Mouse (Mus musculus) ovary, postnatal 10 days (tissue): ENCODE data around the gene Ckb.

Source experiments
- DNase-seq: peaks from one replicate; pipeline ENCODE4 v3.0.0; 2022; ENCODE audit warnings: low spot score

The Ckb gene

GRCm38 (mm10) chr12:111691346-111691872 is 19.3 kb upstream of the Ckb start:
- no peak for DNase-seq

GRCm38 (mm10) chr12:111689426-111689825 is 17.3 kb upstream of the Ckb start:
- DNase-seq, result no peak

GRCm38 (mm10) chr12:111688069-111688428 is 15.9 kb upstream of the Ckb start:
- DNase-seq, result no peak

GRCm38 (mm10) chr12:111687350-111688068 is 15.4 kb upstream of the Ckb start:
- DNase-seq, result no peak

- DNase-seq, result no peak
These were observed 14.3 kb upstream of the Ckb start for GRCm38 (mm10) chr12:111686390-111686789.

- DNase-seq, result no peak
These were observed 10.7 kb upstream of the Ckb start for GRCm38 (mm10) chr12:111682806-111683205.

GRCm38 (mm10) chr12:111682003-111682402 is 9.9 kb upstream of the Ckb start:
- no peak for DNase-seq

GRCm38 (mm10) chr12:111681305-111681704 is 9.2 kb upstream of the Ckb start:
- no peak for DNase-seq

- DNase-seq, result no peak
These were observed 8.5 kb upstream of the Ckb start for GRCm38 (mm10) chr12:111680661-111681060.

GRCm38 (mm10) chr12:111678997-111679396 is 6.9 kb upstream of the Ckb start:
- DNase-seq, result no peak

- no peak for DNase-seq
These were observed 6.5 kb upstream of the Ckb start for GRCm38 (mm10) chr12:111678670-111678933.

- peak; percentile 69 for DNase-seq
These were observed 5.9 kb upstream of the Ckb start, which contains the start of gene Trmt61a for GRCm38 (mm10) chr12:111677882-111678669. Gene Trmt61a (plus strand): TSS chr12:111678105.

GRCm38 (mm10) chr12:111677421-111677820 is 5.3 kb upstream of the Ckb start:
- DNase-seq, result no peak

GRCm38 (mm10) chr12:111675797-111676580 is 3.9 kb upstream of the Ckb start:
- DNase-seq, result no peak

- DNase-seq, result no peak
These were observed 2.8 kb upstream of the Ckb start for GRCm38 (mm10) chr12:111674850-111675486.

GRCm38 (mm10) chr12:111672581-111672980 is 443 bp upstream of the Ckb start:
- DNase-seq, result no peak

GRCm38 (mm10) chr12:111671431-111671902 is 671 bp downstream of the Ckb start:
- DNase-seq, result no peak

- no peak for DNase-seq
These were observed 1.2 kb downstream of the Ckb start for GRCm38 (mm10) chr12:111670976-111671375.

- no peak for DNase-seq
These were observed 1.7 kb downstream of the Ckb start for GRCm38 (mm10) chr12:111670371-111670971.

GRCm38 (mm10) chr12:111669961-111670360 is 2.2 kb downstream of the Ckb start:
- no peak for DNase-seq

GRCm38 (mm10) chr12:111669000-111669788 is 2.9 kb downstream of the Ckb start:
- no peak for DNase-seq
